In genomic region chr5:139543214-139543613, GRCm38 (mm10) we compare ENCODE assay signal across 9 mouse cellular contexts. TPM values are rescaled to one million over a fixed set of nuclear protein-coding genes. Genes with fewer than 3 reads are reported as not detected.
DNase-seq lines count a peak whose midpoint lies in the region; ATAC-seq and TF ChIP-seq lines count a peak whose summit lies in the region.
"Had no signal": no experiment of that assay in that cellular context is flagged by ENCODE, and none has a peak within 500 bp of the region (broad histone marks: within the 10 kb centered on the region; RNA-seq: fewer than 3 reads in every experiment).

Uncx (plus strand) TSS chr5:139543494.

- intact Hi-C loops in left cerebral cortex, adult 2 months (cut with DNase I): no loop called here

- H3K4me3 ChIP-seq in neural tube, embryonic 11.5 days (ENCODE audit: low read depth, low read length): peak within 1 kb of the TSS; percentile 53
- H3K4me3 ChIP-seq in forebrain, embryonic 13.5 days: peak within 1 kb of the TSS; percentile 34
- peak within 1 kb of the TSS; percentile 18; the same call in 1 of the 2 replicates for H3K4me3 ChIP-seq in liver, embryonic 13.5 days (replicated peaks)
- H3K4me3 ChIP-seq in left cerebral cortex, adult 2 months: no peak within 1 kb of the TSS

- no peaks in the 10 kb centered on the region for H3K9me3 ChIP-seq in neural tube, embryonic 11.5 days (ENCODE audit: control insufficient read depth, low read length)
- H3K9me3 ChIP-seq in forebrain, embryonic 13.5 days (replicated peaks): no peaks in the 10 kb centered on the region
- H3K9me3 ChIP-seq in liver, embryonic 13.5 days (replicated peaks): no peaks in the 10 kb centered on the region

- no peaks in the 10 kb centered on the region for H3K36me3 ChIP-seq in neural tube, embryonic 11.5 days (ENCODE audit: control insufficient read depth, insufficient read depth, low read length)
- no peaks in the 10 kb centered on the region for H3K36me3 ChIP-seq in forebrain, embryonic 13.5 days (ENCODE audit: poor library complexity, severe bottlenecking)
- H3K36me3 ChIP-seq in liver, embryonic 13.5 days: no peaks in the 10 kb centered on the region

- 0 out of 2 replicates have a peak, but pooled peaks cover 2% of the 10 kb centered on the region for H3K4me1 ChIP-seq in neural tube, embryonic 11.5 days (ENCODE audit: control insufficient read depth, insufficient read depth, low read length)
- peaks cover 59% of the 10 kb centered on the region for H3K4me1 ChIP-seq in forebrain, embryonic 13.5 days
- H3K4me1 ChIP-seq in liver, embryonic 13.5 days (replicated peaks): peaks cover 6% of the 10 kb centered on the region; the same call in 1 of the 2 replicates

- H3K4me2 ChIP-seq in neural tube, embryonic 11.5 days (ENCODE audit: low read depth): peak within 1 kb of the TSS; percentile 37
- H3K4me2 ChIP-seq in forebrain, embryonic 13.5 days: peak within 1 kb of the TSS; percentile 50
- H3K4me2 ChIP-seq in liver, embryonic 13.5 days: peak within 1 kb of the TSS; percentile 17; the same call in 1 of the 2 replicates

- no peak for TF ChIP-seq CTCF in left cerebral cortex, adult 2 months (IDR thresholded peaks at IDR 0.05)

- H3K9ac ChIP-seq in neural tube, embryonic 11.5 days (ENCODE audit: low read length): peak within 1 kb of the TSS; percentile 75
- peak within 1 kb of the TSS; percentile 47 for H3K9ac ChIP-seq in forebrain, embryonic 13.5 days
- H3K9ac ChIP-seq in liver, embryonic 13.5 days: no peak within 1 kb of the TSS

- H3K27me3 ChIP-seq in neural tube, embryonic 11.5 days (ENCODE audit: control insufficient read depth, insufficient read depth, low read length): peaks cover 93% of the 10 kb centered on the region
- H3K27me3 ChIP-seq in forebrain, embryonic 13.5 days: peaks cover 94% of the 10 kb centered on the region
- H3K27me3 ChIP-seq in liver, embryonic 13.5 days: peaks cover 100% of the 10 kb centered on the region

- WGBS in neural tube, embryonic 11.5 days: 0% methylated on average over 15 of the region's 15 CpGs
- 0% methylated on average over 15 of the region's 15 CpGs for WGBS in forebrain, embryonic 13.5 days
- WGBS in liver, embryonic 13.5 days (ENCODE audit: insufficient replicate concordance): 1% methylated on average over 15 of the region's 15 CpGs

- peak; percentile 56 for DNase-seq in neural tube, embryonic 11.5 days (ENCODE audit: low spot score)
- DNase-seq in neural tube, embryonic 10.5 days (ENCODE audit: extremely low spot score, low spot score): no peak
- DNase-seq in liver, embryonic 13.5 days: no peak
- DNase-seq in gastrocnemius, postnatal 4 days (ENCODE audit: low spot score in 2 of 2): no peak
- no peak for DNase-seq in left cerebral cortex, adult 2 months (ENCODE audit: extremely low spot score in 1 of 2, low spot score in 2 of 2)
- no peak for DNase-seq in layer of hippocampus, postnatal 36 days
- DNase-seq: gastrocnemius, postnatal 10 days had no signal

- H3K27ac ChIP-seq in neural tube, embryonic 11.5 days (ENCODE audit: low read depth, low read length): peak within 1 kb of the TSS; percentile 86
- H3K27ac ChIP-seq in forebrain, embryonic 13.5 days: peak within 1 kb of the TSS; percentile 31
- H3K27ac ChIP-seq in liver, embryonic 13.5 days: no peak within 1 kb of the TSS
- no peak within 1 kb of the TSS for H3K27ac ChIP-seq in left cerebral cortex, adult 2 months

- no peak for ATAC-seq in neural tube, embryonic 11.5 days (ENCODE audit: insufficient read depth, low FRiP score, low TSS enrichment)
- ATAC-seq in forebrain, embryonic 13.5 days: no peak
- ATAC-seq in liver, embryonic 13.5 days (ENCODE audit: low read depth): no peak

RNA-seq across cellular contexts. Expression of gene Uncx, which starts in this region (rescaled TPM):
- 44.9 and 45.2 TPM in 2 replicates for polyA plus RNA-seq in neural tube, embryonic 11.5 days (2014; fragmentation: Nextera tagmentation; extraction: Ambion mirVana)
- 8.5 and 18.1 TPM in 2 replicates for polyA plus RNA-seq in forebrain, embryonic 13.5 days (2015; fragmentation: Nextera tagmentation; extraction: Ambion mirVana)
- not detected in 2 replicates for polyA plus RNA-seq in liver, embryonic 13.5 days (2015; fragmentation: Nextera tagmentation; extraction: Ambion mirVana)
- total RNA-seq in gastrocnemius, postnatal 4 days (2021): not detected
- total RNA-seq in left cerebral cortex, adult 2 months (2021): under 1 TPM; 0.19 to 0.27 TPM
- under 1 TPM in 1 of 2 experiments, not detected in 1; 0.12 TPM for total RNA-seq in layer of hippocampus, postnatal 36 days (2021)
- total RNA-seq: gastrocnemius, postnatal 10 days; megakaryocyte, adult 5-6 weeks had no signal

Comparison
In these comparisons a context has a peak if more than half of its experiments do, and no peak if none do; other contexts are left out.
1. H3K27ac ChIP-seq: peak in neural tube, embryonic 11.5 days (single experiment) and forebrain, embryonic 13.5 days (single experiment); none in liver, embryonic 13.5 days (single experiment) and left cerebral cortex, adult 2 months (single experiment).
2. Peak in every context shown above with its lines, with median percentiles within 50 percentile points of each other: H3K4me2 ChIP-seq.